Mouse (Mus musculus): ENCODE measurements around the gene Slc15a3. TPM values are rescaled to one million over a fixed set of nuclear protein-coding genes. Genes with fewer than 3 reads are reported as not detected.

The Slc15a3 gene
- total and polyA plus RNA-seq, 2 experiments from 2014 or later, result 0.21 to 1.5 TPM

GRCm38 (mm10) chr19:10833611-10834010, 5.9 kb upstream of the Slc15a3 start:
- no peak for ATAC-seq
- no peaks in the 10 kb centered on the region for H3K4me1 ChIP-seq (ENCODE audit: insufficient read depth, low read length)

GRCm38 (mm10) chr19:10835671-10836070, 3.9 kb upstream of the Slc15a3 start:
- no peaks in the 10 kb centered on the region for H3K36me3 ChIP-seq (ENCODE audit: insufficient read depth, low read length)
- no peak overlapping the region for H3K4me2 ChIP-seq (ENCODE audit: low read depth, low read length)
- no peak for ATAC-seq
- no peak for DNase-seq (ENCODE audit: low spot score)
- H3K4me3 ChIP-seq (ENCODE audit: low read length), result no peak overlapping the region
- 68% methylated on average over 3 of the region's 3 CpGs for WGBS
- TF ChIP-seq CTCF (IDR thresholded peaks at IDR 0.05; ENCODE audit: low read depth), result no peak
- H3K9me3 ChIP-seq (ENCODE audit: low read length), result no peaks in the 10 kb centered on the region
- H3K27ac ChIP-seq, result no peak overlapping the region
- no peaks in the 10 kb centered on the region for H3K4me1 ChIP-seq (ENCODE audit: insufficient read depth, low read length)
- H3K27me3 ChIP-seq (ENCODE audit: insufficient read depth, low read length), result no peaks in the 10 kb centered on the region
- no peak overlapping the region for H3K9ac ChIP-seq (replicated peaks; ENCODE audit: low read length)

More at GRCm38 (mm10) chr19:10833611-10834010, 5.9 kb upstream of the Slc15a3 start:
- Histone ChIP-seq H3K27ac (no peak overlapping the region), H3K9ac (replicated peaks; ENCODE audit: low read length) (no peak overlapping the region), H3K9me3 (ENCODE audit: low read length) (no peaks in the 10 kb centered on the region), H3K4me2 (ENCODE audit: low read depth, low read length) (no peak overlapping the region), H3K36me3 (ENCODE audit: insufficient read depth, low read length) (no peaks in the 10 kb centered on the region), H3K4me3 (ENCODE audit: low read length) (no peak overlapping the region), H3K27me3 (ENCODE audit: insufficient read depth, low read length) (no peaks in the 10 kb centered on the region)
- 82% methylated on average over 3 of the region's 3 CpGs for WGBS
- TF ChIP-seq CTCF (IDR thresholded peaks at IDR 0.05; ENCODE audit: low read depth), result no peak
- no peak for DNase-seq (ENCODE audit: low spot score)

DNA sequence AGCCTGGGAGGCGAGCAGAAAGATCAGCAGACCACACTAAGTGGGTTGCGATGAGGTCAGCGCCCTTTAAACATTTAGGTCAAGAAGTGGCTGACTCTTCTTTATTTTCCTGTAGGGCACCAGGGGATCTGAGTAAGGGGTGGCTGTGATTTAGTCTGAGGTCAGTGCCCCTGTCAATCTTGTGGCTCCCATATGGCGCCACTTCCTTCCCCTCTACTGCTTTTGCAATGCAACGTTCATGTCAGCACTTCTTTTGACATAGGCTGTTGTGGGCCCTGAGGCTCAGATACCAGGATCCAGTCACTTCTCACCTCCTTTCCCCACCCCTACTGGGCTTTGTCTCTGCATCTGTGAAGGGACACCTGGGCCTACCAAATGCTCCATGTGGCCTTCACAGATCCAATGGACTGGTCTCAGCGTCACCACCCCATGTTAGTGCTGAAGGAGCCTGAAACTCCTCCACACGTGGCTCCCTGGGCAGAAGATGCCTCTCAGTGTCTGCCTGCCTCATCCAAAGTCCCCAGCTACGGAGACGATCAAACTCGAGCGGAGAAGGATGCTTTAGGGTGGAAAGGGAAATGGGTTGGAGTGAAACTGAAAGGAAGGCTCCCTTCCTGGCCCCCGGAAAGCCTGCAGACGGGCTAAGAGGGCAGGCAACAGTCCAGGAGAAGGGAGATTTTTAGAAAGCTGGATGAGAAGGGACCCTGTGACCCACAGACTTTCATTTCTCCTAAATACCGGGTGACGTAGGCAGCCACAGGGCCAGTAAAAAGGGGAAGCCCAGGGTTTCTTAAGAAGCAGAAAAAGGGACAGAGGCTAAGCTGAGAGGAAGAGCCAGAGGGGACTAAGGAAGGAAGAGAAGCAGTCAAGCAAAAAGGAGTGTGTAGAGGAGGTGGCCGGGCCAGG, 2.4 kb downstream of the Slc15a3 start:
- DNase-seq (ENCODE audit: low spot score) (no peak), ATAC-seq (no peak)
- Histone ChIP-seq H3K27me3 (ENCODE audit: insufficient read depth, low read length) (no peaks in the 10 kb centered on the region), H3K4me3 (ENCODE audit: low read length) (no peak overlapping the region), H3K4me2 (ENCODE audit: low read depth, low read length) (no peak overlapping the region), H3K27ac (no peak overlapping the region), H3K9me3 (ENCODE audit: low read length) (no peaks in the 10 kb centered on the region), H3K9ac (replicated peaks; ENCODE audit: low read length) (no peak overlapping the region), H3K36me3 (ENCODE audit: insufficient read depth, low read length) (no peaks in the 10 kb centered on the region), H3K4me1 (ENCODE audit: insufficient read depth, low read length) (no peaks in the 10 kb centered on the region)
- 47% methylated on average over 16 of the region's 16 CpGs for WGBS
- TF ChIP-seq CTCF (IDR thresholded peaks at IDR 0.05; ENCODE audit: low read depth), result no peak

DNA sequence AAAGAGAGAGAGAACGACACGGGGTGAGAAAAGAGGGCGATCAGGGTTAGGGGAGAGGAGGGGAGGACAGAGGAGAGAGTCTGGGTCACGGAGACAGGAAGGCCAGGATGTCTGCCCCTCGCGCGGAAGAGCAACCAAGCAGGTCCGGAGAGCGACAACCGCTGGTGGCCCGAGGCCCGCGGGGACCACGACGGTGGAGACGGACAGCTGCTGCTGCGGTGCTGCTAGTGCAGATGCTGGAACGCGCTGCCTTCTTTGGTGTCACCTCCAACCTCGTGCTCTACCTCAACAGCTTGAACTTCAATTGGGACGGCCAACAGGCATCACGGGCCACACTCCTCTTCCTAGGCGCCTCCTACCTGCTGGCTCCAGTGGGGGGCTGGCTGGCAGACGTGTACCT, 3.4 kb downstream of the Slc15a3 start:
- 0 out of 2 replicates have a peak, but pooled peaks cover 7% of the 10 kb centered on the region for H3K4me1 ChIP-seq (ENCODE audit: insufficient read depth, low read length)
- H3K36me3 ChIP-seq (ENCODE audit: insufficient read depth, low read length), result no peaks in the 10 kb centered on the region
- no peak overlapping the region for H3K4me3 ChIP-seq (ENCODE audit: low read length)
- 48% methylated on average over 24 of the region's 24 CpGs for WGBS
- H3K9me3 ChIP-seq (ENCODE audit: low read length), result no peaks in the 10 kb centered on the region
- TF ChIP-seq CTCF (IDR thresholded peaks at IDR 0.05; ENCODE audit: low read depth), result no peak
- ATAC-seq (no peak), DNase-seq (ENCODE audit: low spot score) (no peak)
- no peaks in the 10 kb centered on the region for H3K27me3 ChIP-seq (ENCODE audit: insufficient read depth, low read length)
- no peak overlapping the region for H3K9ac ChIP-seq (replicated peaks; ENCODE audit: low read length)
- H3K4me2 ChIP-seq (ENCODE audit: low read depth, low read length), result no peak overlapping the region
- no peak overlapping the region for H3K27ac ChIP-seq

DNA sequence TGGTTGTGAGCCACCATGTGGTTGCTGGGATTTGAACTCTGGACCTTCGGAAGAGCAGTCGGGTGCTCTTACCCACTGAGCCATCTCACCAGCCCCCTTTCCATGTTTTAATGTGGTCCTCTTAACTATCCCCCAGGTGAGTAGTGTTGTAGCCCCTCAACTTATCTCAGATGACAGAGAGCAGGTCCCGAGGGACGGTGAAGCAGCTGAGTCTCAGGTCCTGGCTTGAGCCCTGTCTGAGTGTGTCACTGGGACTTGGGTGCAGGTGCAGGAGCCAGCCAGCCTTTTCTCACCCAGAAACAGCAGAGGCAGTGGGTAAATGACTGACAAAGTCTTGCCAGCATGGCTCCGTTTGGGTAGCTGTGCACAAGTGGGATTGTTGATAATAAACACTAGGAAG, 4.7 kb downstream of the Slc15a3 start:
- no peaks in the 10 kb centered on the region for H3K27me3 ChIP-seq (ENCODE audit: insufficient read depth, low read length)
- H3K4me2 ChIP-seq (ENCODE audit: low read depth, low read length), result no peak overlapping the region
- no peaks in the 10 kb centered on the region for H3K9me3 ChIP-seq (ENCODE audit: low read length)
- no peak for TF ChIP-seq CTCF (IDR thresholded peaks at IDR 0.05; ENCODE audit: low read depth)
- H3K4me3 ChIP-seq (ENCODE audit: low read length), result no peak overlapping the region
- DNase-seq (ENCODE audit: low spot score) (no peak), ATAC-seq (no peak)
- no peak overlapping the region for H3K27ac ChIP-seq
- H3K4me1 ChIP-seq (ENCODE audit: insufficient read depth, low read length), result 0 out of 2 replicates have a peak, but pooled peaks cover 7% of the 10 kb centered on the region
- 88% methylated on average over 5 of the region's 5 CpGs for WGBS
- H3K36me3 ChIP-seq (ENCODE audit: insufficient read depth, low read length), result no peaks in the 10 kb centered on the region
- H3K9ac ChIP-seq (replicated peaks; ENCODE audit: low read length), result no peak overlapping the region

GRCm38 (mm10) chr19:10845454-10845853, 5.9 kb downstream of the Slc15a3 start:
- WGBS, result 83% methylated on average over 3 of the region's 3 CpGs
- H3K4me3 ChIP-seq (ENCODE audit: low read length), result no peak overlapping the region
- no peak overlapping the region for H3K4me2 ChIP-seq (ENCODE audit: low read depth, low read length)
- no peaks in the 10 kb centered on the region for H3K9me3 ChIP-seq (ENCODE audit: low read length)
- DNase-seq (ENCODE audit: low spot score) (no peak), ATAC-seq (no peak)
- no peak overlapping the region for H3K27ac ChIP-seq
- no peaks in the 10 kb centered on the region for H3K27me3 ChIP-seq (ENCODE audit: insufficient read depth, low read length)
- no peaks in the 10 kb centered on the region for H3K36me3 ChIP-seq (ENCODE audit: insufficient read depth, low read length)
- no peak for TF ChIP-seq CTCF (IDR thresholded peaks at IDR 0.05; ENCODE audit: low read depth)
- 0 out of 2 replicates have a peak, but pooled peaks cover 7% of the 10 kb centered on the region for H3K4me1 ChIP-seq (ENCODE audit: insufficient read depth, low read length)
- H3K9ac ChIP-seq (replicated peaks; ENCODE audit: low read length), result no peak overlapping the region

GRCm38 (mm10) chr19:10846150-10846549, 6.6 kb downstream of the Slc15a3 start:
- no peak overlapping the region for H3K9ac ChIP-seq (replicated peaks; ENCODE audit: low read length)
- TF ChIP-seq CTCF (IDR thresholded peaks at IDR 0.05; ENCODE audit: low read depth), result no peak
- DNase-seq (ENCODE audit: low spot score) (peak; percentile 31), ATAC-seq (no peak)
- no peak overlapping the region for H3K4me2 ChIP-seq (ENCODE audit: low read depth, low read length)
- H3K36me3 ChIP-seq (ENCODE audit: insufficient read depth, low read length), result no peaks in the 10 kb centered on the region
- H3K27me3 ChIP-seq (ENCODE audit: insufficient read depth, low read length), result no peaks in the 10 kb centered on the region
- no peak overlapping the region for H3K4me3 ChIP-seq (ENCODE audit: low read length)
- H3K27ac ChIP-seq, result no peak overlapping the region
- 0 out of 2 replicates have a peak, but pooled peaks cover 7% of the 10 kb centered on the region for H3K4me1 ChIP-seq (ENCODE audit: insufficient read depth, low read length)
- 48% methylated on average over 7 of the region's 7 CpGs for WGBS
- no peaks in the 10 kb centered on the region for H3K9me3 ChIP-seq (ENCODE audit: low read length)

Data from hindbrain, postnatal 0 days (tissue).